Mouse (Mus musculus) embryonic fibroblast, embryonic 13.5 days (primary cell): ENCODE measurements at regions not wholly inside any gene's neighbourhood (a gene's known extent, or its start where the extent isn't known, plus 50 kb on each side); places are given as distances from the start of the nearest gene placed in this dataset.

Source experiments
- H3K27ac ChIP-seq: 2 replicates; pipeline ENCODE4 v1.5.1; 2012; ENCODE audit warnings: low read length, control low read depth, inconsistent platforms; ENCODE audit not compliant: insufficient read depth
- H3K4me1 ChIP-seq: 2 replicates; pipeline ENCODE4 v1.6.1; 2011; ENCODE audit warnings: low read length; ENCODE audit not compliant: control insufficient read depth, insufficient read depth
- H3K4me3 ChIP-seq: 2 replicates; pipeline ENCODE4 v1.5.1; 2011; ENCODE audit warnings: mild to moderate bottlenecking, control low read depth, low read length; ENCODE audit not compliant: insufficient read depth
- CTCF ChIP-seq: IDR thresholded peaks from 2 replicates; pipeline ENCODE4 v1.5.1; 2011; ENCODE audit warnings: mild to moderate bottlenecking, control low read depth, low read length, moderate library complexity, borderline replicate concordance; ENCODE audit not compliant: insufficient read depth
- POLR2A ChIP-seq: IDR thresholded peaks from 2 replicates; pipeline ENCODE4 v1.6.1; 2011; ENCODE audit warnings: low read depth, mild to moderate bottlenecking, control low read depth, low read length, moderate library complexity

- H3K4me1 ChIP-seq, result no peaks in the 10 kb centered on the region; the same call in 1 of the 2 replicates
- TF ChIP-seq POLR2A, result no peak
- no peak for TF ChIP-seq CTCF
- H3K27ac ChIP-seq, result no peak overlapping the region; the same call in 1 of the 2 replicates
- H3K4me3 ChIP-seq, result no peak overlapping the region
Observed at GRCm38 (mm10) chr2:115392082-115392762, 189.3 kb upstream of the BC052040 start.

- peak overlapping the region; percentile 67 for H3K27ac ChIP-seq
- TF ChIP-seq CTCF (no peak), POLR2A (no peak)
- H3K4me3 ChIP-seq, result no peak overlapping the region
- no peaks in the 10 kb centered on the region; the same call in 1 of the 2 replicates for H3K4me1 ChIP-seq
Observed at GRCm38 (mm10) chr2:115394091-115394490, 187.4 kb upstream of the BC052040 start.

GRCm38 (mm10) chr2:115398550-115398949 is 183.0 kb upstream of the BC052040 start:
- H3K27ac ChIP-seq, result no peak overlapping the region
- no peak for TF ChIP-seq POLR2A
- TF ChIP-seq CTCF, result no peak

GRCm38 (mm10) chr2:115399107-115399740 is 182.3 kb upstream of the BC052040 start:
- H3K4me1 ChIP-seq, result no peaks in the 10 kb centered on the region; the same call in 1 of the 2 replicates
- TF ChIP-seq CTCF (no peak), POLR2A (no peak)
- H3K4me3 ChIP-seq, result no peak overlapping the region
- H3K27ac ChIP-seq, result no peak overlapping the region

More at GRCm38 (mm10) chr2:115398550-115398949, 183.0 kb upstream of the BC052040 start:
- no peaks in the 10 kb centered on the region; the same call in 1 of the 2 replicates for H3K4me1 ChIP-seq
- H3K4me3 ChIP-seq, result no peak overlapping the region

GRCm38 (mm10) chr2:115399987-115400550 is 181.4 kb upstream of the BC052040 start:
- H3K27ac ChIP-seq, result peak overlapping the region; percentile 61; the same call in 1 of the 2 replicates
- no peak for TF ChIP-seq CTCF
- TF ChIP-seq POLR2A, result no peak
- no peaks in the 10 kb centered on the region; the same call in 1 of the 2 replicates for H3K4me1 ChIP-seq
- no peak overlapping the region for H3K4me3 ChIP-seq

GRCm38 (mm10) chr2:115402246-115402645 is 179.3 kb upstream of the BC052040 start:
- Histone ChIP-seq H3K4me3 (no peak overlapping the region), H3K4me1 (no peaks in the 10 kb centered on the region; the same call in 1 of the 2 replicates), H3K27ac (no peak overlapping the region)
- no peak for TF ChIP-seq CTCF
- TF ChIP-seq POLR2A, result no peak

GRCm38 (mm10) chr2:115432476-115432875 is 149.0 kb upstream of the BC052040 start:
- Histone ChIP-seq H3K4me3 (no peak overlapping the region), H3K27ac (no peak overlapping the region), H3K4me1 (no peaks in the 10 kb centered on the region)
- TF ChIP-seq POLR2A (no peak), CTCF (no peak)

GRCm38 (mm10) chr2:115441100-115441499 is 140.4 kb upstream of the BC052040 start:
- Histone ChIP-seq H3K27ac (no peak overlapping the region), H3K4me1 (no peaks in the 10 kb centered on the region), H3K4me3 (no peak overlapping the region)
- TF ChIP-seq CTCF (no peak), POLR2A (no peak)

- no peak overlapping the region for H3K27ac ChIP-seq
- no peak overlapping the region for H3K4me3 ChIP-seq
- TF ChIP-seq CTCF (no peak), POLR2A (no peak)
- no peaks in the 10 kb centered on the region for H3K4me1 ChIP-seq
Observed at GRCm38 (mm10) chr2:115449783-115450483, 131.6 kb upstream of the BC052040 start.

- TF ChIP-seq POLR2A (no peak), CTCF (no peak)
Observed at GRCm38 (mm10) chr2:115455593-115455992, 125.9 kb upstream of the BC052040 start.

More at GRCm38 (mm10) chr2:115455593-115455992, 125.9 kb upstream of the BC052040 start:
- Histone ChIP-seq H3K4me1 (no peaks in the 10 kb centered on the region), H3K4me3 (no peak overlapping the region), H3K27ac (no peak overlapping the region)
